Mouse (Mus musculus) lung, embryonic 15.5 days (tissue): ENCODE results near the gene Shb. TPM values are rescaled to one million over a fixed set of nuclear protein-coding genes. Genes with fewer than 3 reads are reported as not detected.
A peak's percentile ranks its signal among the peaks of the same experiment; 100 is the strongest.

Source experiments
- ATAC-seq: fragments of 200-750 bp; cut with Nextera tagmentation; 2 replicates; pipeline ENCODE4 v1.8.0; 2017; ENCODE audit warnings: moderate number of reproducible peaks, borderline replicate concordance; ENCODE audit not compliant: low FRiP score, low TSS enrichment; ENCODE audit errors: extremely low read depth
- H3K27ac ChIP-seq: fragments of 300-500 bp; sonication (generic); 2 replicates; pipeline ENCODE4 v1.5.1; 2015; ENCODE audit warnings: moderate library complexity, mild to moderate bottlenecking, inconsistent platforms
- H3K27me3 ChIP-seq: fragments of 300-500 bp; sonication (generic); 2 replicates; pipeline ENCODE4 v1.6.1; 2015; ENCODE audit warnings: inconsistent platforms
- H3K36me3 ChIP-seq: fragments of 300-500 bp; sonication (generic); 2 replicates; pipeline ENCODE4 v1.6.1; 2015; ENCODE audit warnings: inconsistent platforms
- H3K4me1 ChIP-seq: fragments of 300-500 bp; sonication (generic); 2 replicates; pipeline ENCODE4 v1.6.1; 2015; ENCODE audit warnings: inconsistent platforms
- H3K4me2 ChIP-seq: fragments of 300-500 bp; sonication (generic); 2 replicates; pipeline ENCODE4 v1.6.1; 2015; ENCODE audit warnings: inconsistent platforms, mild to moderate bottlenecking, moderate library complexity
- H3K4me3 ChIP-seq: fragments of 300-500 bp; sonication (generic); 2 replicates; pipeline ENCODE4 v1.5.1; 2015; ENCODE audit warnings: mild to moderate bottlenecking, inconsistent platforms
- H3K9ac ChIP-seq: fragments of 300-500 bp; sonication (generic); 2 replicates; pipeline ENCODE4 v1.6.1; 2015; ENCODE audit warnings: inconsistent platforms
- H3K9me3 ChIP-seq: fragments of 300-500 bp; sonication (generic); 2 replicates; pipeline ENCODE4 v1.6.1; 2016; ENCODE audit warnings: inconsistent platforms
- WGBS: fragments of 180-500 bp; shearing (Covaris S2); methylation state at CpG from one replicate; pipeline ENCODE4 v1.1.7; 2015; 5-methylcytosine and 5-hydroxymethylcytosine counted together
- polyA plus RNA-seq: library from polyadenylated mRNA; unstranded; fragments of >200 nt; fragmentation: Nextera tagmentation; extraction: Ambion mirVana; gene quantifications from 2 replicates; pipeline ENCODE4 v1.2.1, GENCODE M21; 2015

The Shb gene
- 11.4 and 13.5 TPM in 2 replicates for polyA plus RNA-seq

DNA sequence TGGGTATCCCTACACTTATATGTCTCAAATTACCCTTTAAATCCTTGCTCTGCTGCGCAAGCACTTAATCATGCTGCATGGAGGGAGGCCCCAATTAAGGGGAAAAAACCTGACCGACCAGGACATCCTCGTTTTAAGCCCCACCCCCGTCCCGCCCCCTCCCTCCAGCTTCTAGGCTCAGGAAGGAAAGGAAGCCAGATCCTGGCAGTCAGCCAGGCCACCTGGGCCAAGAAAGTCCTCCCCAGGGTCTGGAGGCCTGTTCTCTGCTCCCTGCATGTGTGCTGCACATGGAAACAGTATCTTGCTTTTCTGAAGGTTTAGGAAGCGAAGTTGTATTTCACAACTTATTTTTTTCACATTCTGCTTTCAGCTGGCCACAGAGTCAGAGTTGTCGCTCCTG lies at the start of gene Shb:
Shb (minus strand) TSS at position 96 of the 400 bp plus-strand sequence.
- WGBS = 3% methylated on average over 7 of the region's 7 CpGs
- H3K9ac ChIP-seq = peak within 1 kb of the TSS; percentile 13; the same call in 1 of the 2 replicates
- ATAC-seq = no peak
- H3K4me1 ChIP-seq = peaks cover 30% of the 10 kb centered on the region
- no peaks in the 10 kb centered on the region for H3K27me3 ChIP-seq
- H3K4me3 ChIP-seq = peak within 1 kb of the TSS; percentile 82
- peak within 1 kb of the TSS; percentile 99 for H3K27ac ChIP-seq
- peak within 1 kb of the TSS; percentile 98 for H3K4me2 ChIP-seq
- no peaks in the 10 kb centered on the region for H3K9me3 ChIP-seq
- H3K36me3 ChIP-seq = no peaks in the 10 kb centered on the region

GRCm38 (mm10) chr4:45581095-45581494 lies 48.8 kb upstream of the Shb start:
- H3K4me1 ChIP-seq = peaks cover 16% of the 10 kb centered on the region
- no peak overlapping the region for H3K27ac ChIP-seq
- no peak overlapping the region for H3K4me2 ChIP-seq
- no peak for ATAC-seq
- WGBS = 86% methylated on average over 6 of the region's 6 CpGs
- H3K9ac ChIP-seq = no peak overlapping the region
- H3K4me3 ChIP-seq = no peak overlapping the region
- H3K9me3 ChIP-seq = no peaks in the 10 kb centered on the region
- no peaks in the 10 kb centered on the region for H3K36me3 ChIP-seq
- H3K27me3 ChIP-seq = peaks cover 9% of the 10 kb centered on the region; the same call in 1 of the 2 replicates

GRCm38 (mm10) chr4:45578554-45579370 lies 46.5 kb upstream of the Shb start:
- H3K27ac ChIP-seq = no peak overlapping the region
- H3K9ac ChIP-seq = no peak overlapping the region
- H3K27me3 ChIP-seq = no peaks in the 10 kb centered on the region
- H3K4me3 ChIP-seq = no peak overlapping the region
- peaks cover 14% of the 10 kb centered on the region for H3K4me1 ChIP-seq
- no peaks in the 10 kb centered on the region for H3K9me3 ChIP-seq
- H3K4me2 ChIP-seq = no peak overlapping the region
- WGBS = 26% methylated on average over 20 of the region's 22 CpGs
- 0 out of 2 replicates have a peak, but pooled peaks have one; percentile 41 for ATAC-seq
- H3K36me3 ChIP-seq = no peaks in the 10 kb centered on the region

- Histone ChIP-seq H3K27ac (no peak overlapping the region), H3K36me3 (no peaks in the 10 kb centered on the region), H3K9me3 (no peaks in the 10 kb centered on the region), H3K4me1 (peaks cover 10% of the 10 kb centered on the region; the same call in 1 of the 2 replicates), H3K27me3 (no peaks in the 10 kb centered on the region), H3K9ac (no peak overlapping the region), H3K4me2 (no peak overlapping the region), H3K4me3 (no peak overlapping the region)
- 39% methylated on average over 8 of the region's 8 CpGs for WGBS
- ATAC-seq = no peak
Measured at GRCm38 (mm10) chr4:45577631-45578030, 45.4 kb upstream of the Shb start.

- H3K27me3 ChIP-seq = no peaks in the 10 kb centered on the region
- no peak for ATAC-seq
- H3K9me3 ChIP-seq = no peaks in the 10 kb centered on the region
- H3K36me3 ChIP-seq = no peaks in the 10 kb centered on the region
- 41% methylated on average over 15 of the region's 15 CpGs for WGBS
- H3K4me2 ChIP-seq = no peak overlapping the region
- H3K4me1 ChIP-seq = peaks cover 10% of the 10 kb centered on the region; the same call in 1 of the 2 replicates
- no peak overlapping the region for H3K9ac ChIP-seq
- H3K4me3 ChIP-seq = no peak overlapping the region
- H3K27ac ChIP-seq = no peak overlapping the region
Measured at GRCm38 (mm10) chr4:45574614-45575169, 42.4 kb upstream of the Shb start.

DNA sequence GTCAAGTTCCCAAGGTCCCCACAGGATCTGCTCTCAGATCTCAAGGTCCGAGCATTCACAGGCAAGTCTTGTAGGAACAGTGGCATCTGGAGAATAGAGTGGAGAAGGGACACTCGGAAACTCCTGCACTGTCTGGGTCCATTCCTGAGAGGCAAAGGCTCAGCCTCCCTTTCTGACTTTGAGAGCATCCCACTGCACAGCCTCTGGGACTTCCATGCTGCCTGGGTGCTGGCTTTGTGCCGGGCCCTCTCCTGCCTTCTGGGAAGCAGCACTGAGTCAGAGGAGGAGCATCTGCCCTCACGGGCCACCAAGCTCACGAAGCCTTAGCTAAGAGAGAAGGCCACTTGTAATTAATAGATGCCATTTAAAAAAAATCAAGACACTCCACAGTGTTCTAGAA lies 37.3 kb upstream of the Shb start:
- no peak for ATAC-seq
- no peak overlapping the region for H3K4me2 ChIP-seq
- no peak overlapping the region for H3K4me3 ChIP-seq
- no peaks in the 10 kb centered on the region for H3K9me3 ChIP-seq
- no peak overlapping the region for H3K9ac ChIP-seq
- no peaks in the 10 kb centered on the region for H3K36me3 ChIP-seq
- no peaks in the 10 kb centered on the region for H3K27me3 ChIP-seq
- H3K4me1 ChIP-seq = 0 out of 2 replicates have a peak, but pooled peaks cover under 1% of the 10 kb centered on the region
- WGBS = 43% methylated on average over 5 of the region's 5 CpGs
- no peak overlapping the region for H3K27ac ChIP-seq

GRCm38 (mm10) chr4:45558211-45558610 lies 25.9 kb upstream of the Shb start:
- Histone ChIP-seq H3K9me3 (no peaks in the 10 kb centered on the region), H3K4me1 (no peaks in the 10 kb centered on the region), H3K9ac (no peak overlapping the region), H3K36me3 (no peaks in the 10 kb centered on the region), H3K27ac (no peak overlapping the region), H3K27me3 (no peaks in the 10 kb centered on the region), H3K4me2 (no peak overlapping the region), H3K4me3 (no peak overlapping the region)
- ATAC-seq = no peak
- 84% methylated on average over 5 of the region's 5 CpGs for WGBS

DNA sequence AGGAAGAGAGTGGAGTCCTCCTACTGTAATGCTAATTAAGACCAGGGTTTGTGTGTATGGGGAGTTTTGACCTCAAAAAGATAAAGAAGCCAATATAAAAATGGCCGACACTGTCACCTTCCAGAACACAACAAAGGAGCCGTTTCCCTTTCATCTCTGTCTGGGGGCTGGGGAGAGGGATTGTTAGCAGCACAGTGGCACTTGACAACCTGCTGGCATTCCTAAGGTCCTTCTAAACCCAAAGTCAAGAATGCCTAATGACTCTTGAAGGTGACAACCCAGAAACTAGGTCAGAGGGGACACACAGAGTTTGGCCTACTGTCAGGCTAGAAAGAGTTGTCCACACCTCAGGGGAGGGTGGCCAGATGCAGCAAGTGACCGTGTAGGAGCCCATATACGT lies 20.3 kb upstream of the Shb start:
- 25% methylated on average over 4 of the region's 4 CpGs for WGBS
- Histone ChIP-seq H3K27ac (peak overlapping the region; percentile 8; the same call in 1 of the 2 replicates), H3K36me3 (no peaks in the 10 kb centered on the region), H3K9me3 (no peaks in the 10 kb centered on the region), H3K9ac (no peak overlapping the region), H3K27me3 (no peaks in the 10 kb centered on the region), H3K4me2 (no peak overlapping the region), H3K4me3 (no peak overlapping the region), H3K4me1 (no peaks in the 10 kb centered on the region)
- no peak for ATAC-seq

- Histone ChIP-seq H3K9ac (no peak overlapping the region), H3K36me3 (no peaks in the 10 kb centered on the region), H3K4me2 (no peak overlapping the region), H3K4me3 (no peak overlapping the region), H3K9me3 (no peaks in the 10 kb centered on the region), H3K4me1 (no peaks in the 10 kb centered on the region), H3K27ac (no peak overlapping the region), H3K27me3 (no peaks in the 10 kb centered on the region)
- ATAC-seq = no peak
- WGBS = 61% methylated on average over 2 of the region's 2 CpGs
Measured at GRCm38 (mm10) chr4:45550970-45551369, 18.7 kb upstream of the Shb start.

GRCm38 (mm10) chr4:45549514-45549913 lies 17.2 kb upstream of the Shb start:
- H3K36me3 ChIP-seq = no peaks in the 10 kb centered on the region
- H3K9ac ChIP-seq = no peak overlapping the region
- H3K4me3 ChIP-seq = no peak overlapping the region
- no peak overlapping the region for H3K27ac ChIP-seq
- no peak overlapping the region for H3K4me2 ChIP-seq
- H3K4me1 ChIP-seq = no peaks in the 10 kb centered on the region
- ATAC-seq = no peak
- no peaks in the 10 kb centered on the region for H3K9me3 ChIP-seq
- WGBS = 69% methylated on average over 5 of the region's 5 CpGs
- H3K27me3 ChIP-seq = no peaks in the 10 kb centered on the region

- Histone ChIP-seq H3K4me1 (no peaks in the 10 kb centered on the region), H3K4me2 (no peak overlapping the region), H3K9ac (no peak overlapping the region), H3K4me3 (no peak overlapping the region), H3K27me3 (no peaks in the 10 kb centered on the region), H3K9me3 (no peaks in the 10 kb centered on the region), H3K36me3 (no peaks in the 10 kb centered on the region), H3K27ac (no peak overlapping the region)
- 48% methylated on average over 8 of the region's 8 CpGs for WGBS
- ATAC-seq = no peak
Measured at GRCm38 (mm10) chr4:45545851-45546250, 13.6 kb upstream of the Shb start.

DNA sequence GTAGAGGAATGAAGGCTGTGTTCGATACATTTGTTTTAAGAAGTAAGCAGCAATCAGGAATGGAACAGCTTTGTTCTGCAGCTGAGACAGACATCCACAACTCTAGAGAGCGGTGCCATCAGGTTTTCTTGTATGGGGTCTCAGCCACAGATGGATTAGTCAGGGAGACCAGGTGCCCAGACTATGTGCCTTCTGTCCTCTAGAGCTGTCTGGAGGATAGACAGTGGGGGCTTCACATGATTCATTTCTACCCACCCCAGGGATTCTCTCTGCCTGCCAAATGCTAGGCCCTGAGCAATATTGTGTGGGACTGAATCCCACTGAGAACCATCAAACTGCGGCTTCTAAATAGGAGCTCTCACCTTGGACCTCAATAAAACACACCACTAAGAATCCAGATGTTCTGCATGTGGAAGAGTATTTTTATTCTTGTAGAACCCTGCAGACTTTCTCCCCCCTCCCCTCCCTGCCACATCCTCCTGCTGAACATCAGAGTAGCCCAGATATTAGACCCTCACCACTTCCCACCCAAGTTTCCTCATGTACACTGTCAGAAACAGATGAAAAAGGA lies 11.3 kb upstream of the Shb start:
- no peak overlapping the region for H3K9ac ChIP-seq
- H3K27me3 ChIP-seq = no peaks in the 10 kb centered on the region
- H3K27ac ChIP-seq = no peak overlapping the region
- no peaks in the 10 kb centered on the region for H3K4me1 ChIP-seq
- WGBS = 94% methylated on average over 3 of the region's 3 CpGs
- no peak overlapping the region for H3K4me3 ChIP-seq
- no peaks in the 10 kb centered on the region for H3K9me3 ChIP-seq
- no peak for ATAC-seq
- H3K4me2 ChIP-seq = no peak overlapping the region
- H3K36me3 ChIP-seq = no peaks in the 10 kb centered on the region
